Mouse (Mus musculus): ENCODE measurements around the gene Arg1. TPM values are rescaled to one million over a fixed set of nuclear protein-coding genes. Genes with fewer than 3 reads are reported as not detected.

Arg1 gene
- total and polyA plus RNA-seq, 2 experiments from 2014 or later, result 3.0 to 3.9 TPM

- 84% methylated on average over 9 of the region's 9 CpGs for WGBS
- no peaks in the 10 kb centered on the region for H3K27me3 ChIP-seq (ENCODE audit: insufficient read depth, low read length)
- no peak overlapping the region for H3K27ac ChIP-seq
- H3K36me3 ChIP-seq (ENCODE audit: insufficient read depth, low read length), result peaks cover 52% of the 10 kb centered on the region
- H3K9ac ChIP-seq (replicated peaks; ENCODE audit: low read length), result no peak overlapping the region
- no peak overlapping the region for H3K4me3 ChIP-seq (ENCODE audit: low read length)
- no peaks in the 10 kb centered on the region for H3K9me3 ChIP-seq (ENCODE audit: low read length)
- H3K4me2 ChIP-seq (ENCODE audit: low read depth, low read length), result no peak overlapping the region
- peak; percentile 68 for TF ChIP-seq CTCF (IDR thresholded peaks at IDR 0.05; ENCODE audit: low read depth)
- no peaks in the 10 kb centered on the region for H3K4me1 ChIP-seq (ENCODE audit: insufficient read depth, low read length)
- ATAC-seq (peak; percentile 61), DNase-seq (ENCODE audit: low spot score) (peak; percentile 41)
Measured at GRCm38 (mm10) chr10:24886008-24886407, 41.3 kb downstream of the Arg1 start.

GRCm38 (mm10) chr10:24873624-24874023 is 53.7 kb downstream of the Arg1 start:
- TF ChIP-seq CTCF (IDR thresholded peaks at IDR 0.05; ENCODE audit: low read depth), result peak; percentile 55
- no peak overlapping the region for H3K4me2 ChIP-seq (ENCODE audit: low read depth, low read length)
- WGBS, result 77% methylated on average over 4 of the region's 4 CpGs
- peaks cover 51% of the 10 kb centered on the region for H3K36me3 ChIP-seq (ENCODE audit: insufficient read depth, low read length)
- peak; percentile 14 for DNase-seq (ENCODE audit: low spot score)
- H3K9ac ChIP-seq (replicated peaks; ENCODE audit: low read length), result no peak overlapping the region
- no peaks in the 10 kb centered on the region for H3K9me3 ChIP-seq (ENCODE audit: low read length)
- no peak for ATAC-seq
- no peak overlapping the region for H3K27ac ChIP-seq
- H3K4me1 ChIP-seq (ENCODE audit: insufficient read depth, low read length), result no peaks in the 10 kb centered on the region
- H3K27me3 ChIP-seq (ENCODE audit: insufficient read depth, low read length), result no peaks in the 10 kb centered on the region
- no peak overlapping the region for H3K4me3 ChIP-seq (ENCODE audit: low read length)

GRCm38 (mm10) chr10:24869760-24870290 is 57.5 kb downstream of the Arg1 start, which contains the start of gene Med23:
Gene Med23 (plus strand): TSS chr10:24869986.
- DNase-seq (ENCODE audit: low spot score) (peak; percentile 98), ATAC-seq (peak; percentile 100)
- Histone ChIP-seq H3K4me3 (ENCODE audit: low read length) (peak within 1 kb of the TSS; percentile 95), H3K27ac (peak within 1 kb of the TSS; percentile 72), H3K9ac (replicated peaks; ENCODE audit: low read length) (peak within 1 kb of the TSS; percentile 89), H3K4me1 (ENCODE audit: insufficient read depth, low read length) (no peaks in the 10 kb centered on the region), H3K27me3 (ENCODE audit: insufficient read depth, low read length) (no peaks in the 10 kb centered on the region), H3K9me3 (ENCODE audit: low read length) (no peaks in the 10 kb centered on the region), H3K4me2 (ENCODE audit: low read depth, low read length) (peak within 1 kb of the TSS; percentile 71), H3K36me3 (ENCODE audit: insufficient read depth, low read length) (peaks cover 18% of the 10 kb centered on the region)
- TF ChIP-seq CTCF (IDR thresholded peaks at IDR 0.05; ENCODE audit: low read depth), result peak; percentile 97
- 1% methylated on average over 36 of the region's 36 CpGs for WGBS

Small RNAs within 50 kb of the gene (microRNA-seq; reads per million reads assigned to microRNA genes)
- gene Mir6905, result 0 reads per million in 2 experiments

Other genes with a start within 250 kb of the Arg1 start
- gene Enpp1, start 215.3 kb downstream of the Arg1 start, total RNA-seq (2014; rRNA removed), result 2.7 and 4.0 TPM in 2 replicates
- 3.1 and 4.1 TPM in 2 replicates for gene Enpp1, start 215.3 kb downstream of the Arg1 start, polyA plus RNA-seq (2015; fragmentation: Nextera tagmentation; extraction: Ambion mirVana)
- gene Enpp3, start 84.7 kb downstream of the Arg1 start, total RNA-seq (2014; rRNA removed), result 0.68 and 4.0 TPM in 2 replicates
- gene Enpp3, start 84.7 kb downstream of the Arg1 start, polyA plus RNA-seq (2015; fragmentation: Nextera tagmentation; extraction: Ambion mirVana), result 1.5 and 1.7 TPM in 2 replicates
- gene Med23, start 57.5 kb downstream of the Arg1 start, total RNA-seq (2014; rRNA removed), result 41.5 and 58.2 TPM in 2 replicates
- gene Med23, start 57.5 kb downstream of the Arg1 start, polyA plus RNA-seq (2015; fragmentation: Nextera tagmentation; extraction: Ambion mirVana), result 15.2 and 17.1 TPM in 2 replicates